Mouse (Mus musculus) urinary bladder, adult 2 months (tissue): ENCODE results near the gene Brsk2. TPM values are rescaled to one million over a fixed set of nuclear protein-coding genes. Genes with fewer than 3 reads are reported as not detected.

Experiments used
- DNase-seq: peaks from one replicate; pipeline ENCODE4 v3.0.0; 2022; ENCODE audit warnings: low spot score
- polyA plus RNA-seq: library from polyadenylated mRNA; depleted of rRNA; stranded (reverse); fragments of >200 nt; gene quantifications from 2 replicates; pipeline ENCODE4 v1.2.3, GENCODE M21; 2012

The Brsk2 gene
- polyA plus RNA-seq, 1 experiment = 0.34 TPM

DNA sequence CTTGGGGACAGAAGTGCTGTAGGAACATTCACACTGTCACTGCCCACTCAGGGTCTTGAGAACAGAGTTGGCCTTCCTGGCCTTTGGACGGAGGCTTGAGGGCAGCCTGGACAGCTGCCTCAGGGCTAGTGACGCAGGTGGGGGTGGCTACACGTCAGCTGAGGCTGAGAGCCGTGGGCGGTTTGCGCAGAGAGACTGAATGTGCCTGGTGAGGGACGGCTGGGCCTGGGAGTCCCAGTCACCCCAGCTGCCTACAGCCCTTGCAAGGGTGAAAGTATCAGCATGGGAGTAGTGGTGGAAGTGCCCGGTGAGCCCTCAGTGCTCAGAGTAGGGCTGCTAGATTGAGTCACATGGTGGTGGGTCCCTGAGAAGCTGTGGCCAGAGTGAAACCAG, 6.6 kb downstream of the Brsk2 start:
- DNase-seq = no peak

DNA sequence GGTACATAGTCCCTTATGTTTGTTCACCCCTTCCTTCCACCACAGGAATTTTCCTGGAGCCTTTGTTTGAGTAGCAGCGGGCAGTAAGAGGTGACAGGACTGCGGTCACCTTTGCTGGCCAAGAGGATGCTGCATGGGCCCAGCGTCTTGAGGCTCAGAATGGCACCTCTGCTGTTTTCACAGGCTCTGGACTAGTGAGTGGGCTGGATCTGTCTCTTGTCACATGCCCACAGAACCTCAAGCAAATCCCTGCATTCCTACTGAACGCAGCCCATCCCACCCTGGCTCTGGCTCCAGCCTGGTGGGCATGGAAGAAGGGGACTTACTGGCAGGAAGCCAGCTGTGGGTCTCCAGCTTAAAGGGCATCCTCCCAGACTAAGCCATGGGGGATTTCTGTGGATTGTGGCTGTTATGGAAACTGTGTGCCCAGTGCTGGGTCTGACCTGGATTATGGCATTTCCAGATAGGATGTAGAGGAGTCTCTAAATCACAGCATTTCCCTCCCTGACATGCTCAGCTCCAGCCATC, 8.0 kb downstream of the Brsk2 start:
- no peak for DNase-seq

DNA sequence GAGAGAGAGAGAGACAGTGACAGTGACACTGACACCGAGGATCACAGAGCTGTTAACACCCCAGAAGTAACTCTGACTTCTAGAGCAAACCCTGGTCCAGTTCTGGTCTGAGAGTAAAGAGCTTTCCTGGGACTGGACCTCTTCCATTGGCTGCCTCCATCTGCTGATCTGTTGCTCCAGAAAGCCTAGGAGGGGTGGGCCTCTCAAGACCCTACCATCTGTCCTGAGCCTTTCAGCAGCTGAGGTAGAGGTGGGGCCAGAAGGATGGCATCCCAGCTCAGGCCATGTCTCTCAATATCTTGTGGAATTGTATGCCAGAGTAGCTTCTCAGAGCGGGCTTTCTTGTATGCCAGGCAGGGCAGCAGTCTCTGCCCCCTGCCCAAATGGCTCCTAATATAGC, 8.7 kb downstream of the Brsk2 start:
- no peak for DNase-seq

DNA sequence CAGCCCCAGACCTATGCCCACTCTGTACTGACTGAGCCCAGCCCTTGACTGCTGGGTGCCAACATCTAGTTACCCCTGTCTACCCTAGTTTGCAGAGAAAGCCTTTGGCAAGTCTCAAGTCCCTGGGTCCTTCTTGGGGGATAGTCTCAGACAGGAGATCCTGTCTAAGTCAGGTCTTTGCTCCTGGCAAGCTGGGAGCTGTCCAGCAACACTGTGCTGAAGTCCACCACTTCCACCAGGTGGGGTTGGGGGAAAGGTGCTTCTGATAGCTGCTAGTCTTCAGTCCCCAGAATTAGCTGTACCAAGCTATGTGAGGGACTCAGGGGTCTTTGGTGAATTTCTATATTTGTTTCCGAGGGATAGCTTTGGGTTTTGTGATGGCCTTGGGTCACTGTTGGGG, 9.6 kb downstream of the Brsk2 start:
- DNase-seq = no peak

DNA sequence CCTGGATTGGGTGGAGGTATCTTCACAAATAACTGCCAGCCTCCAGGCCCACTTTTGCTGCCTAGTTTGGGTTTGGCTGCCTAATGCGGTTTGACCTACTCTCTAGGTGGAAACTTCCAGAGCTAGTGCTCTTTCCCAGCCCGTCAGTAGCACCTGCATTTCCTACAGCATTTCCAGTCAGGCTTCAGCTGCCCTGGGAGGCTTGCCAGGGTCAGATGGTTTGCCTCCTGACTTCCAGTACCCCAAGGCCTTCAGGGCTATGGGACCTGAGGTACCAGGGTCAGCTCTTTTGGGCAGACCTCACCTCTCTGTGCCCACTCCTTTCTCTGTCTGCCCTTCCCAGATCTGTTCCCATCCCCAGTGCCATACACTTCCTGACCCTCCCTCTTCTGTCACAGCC, 11.4 kb downstream of the Brsk2 start:
- DNase-seq = no peak

DNA sequence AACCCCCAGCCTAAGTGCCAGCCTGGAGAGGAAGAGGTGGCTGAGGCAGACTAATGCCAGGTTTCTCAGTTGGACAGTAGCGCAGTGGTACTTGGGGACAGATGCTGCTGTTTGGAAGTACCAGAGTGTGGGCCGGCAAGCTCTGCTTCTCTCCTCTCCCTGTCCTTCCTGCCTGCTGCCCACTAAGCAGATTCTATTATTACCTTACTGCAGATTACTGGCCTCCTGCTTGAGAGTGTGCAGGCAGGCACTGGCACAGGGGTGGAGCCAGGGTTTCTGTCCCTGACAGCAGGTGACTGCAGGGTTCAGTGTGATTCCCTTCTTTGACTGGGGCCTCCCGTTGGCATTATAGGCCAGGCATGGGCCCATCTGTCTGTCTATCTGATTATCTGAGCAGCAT, 11.9 kb downstream of the Brsk2 start:
- DNase-seq = no peak

DNA sequence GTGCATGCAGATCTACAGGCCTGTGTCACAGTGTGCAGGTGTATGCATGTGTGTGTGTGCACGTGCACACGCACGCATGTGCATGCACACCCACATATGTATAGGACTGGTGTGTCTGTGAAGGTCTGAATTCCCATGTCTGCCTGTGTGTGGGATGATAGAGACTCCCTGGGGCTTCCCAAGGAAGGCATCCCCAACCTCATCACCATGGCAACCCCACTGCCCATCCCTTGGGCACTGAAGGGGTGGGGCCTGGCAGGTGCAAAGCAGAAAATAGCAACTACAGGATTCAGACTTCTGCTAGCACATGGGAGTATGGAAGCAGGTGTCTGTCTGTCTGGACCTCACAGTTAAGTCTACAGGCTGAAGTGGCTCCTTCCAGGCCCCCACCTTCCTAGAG, 13.0 kb downstream of the Brsk2 start:
- DNase-seq = no peak

DNA sequence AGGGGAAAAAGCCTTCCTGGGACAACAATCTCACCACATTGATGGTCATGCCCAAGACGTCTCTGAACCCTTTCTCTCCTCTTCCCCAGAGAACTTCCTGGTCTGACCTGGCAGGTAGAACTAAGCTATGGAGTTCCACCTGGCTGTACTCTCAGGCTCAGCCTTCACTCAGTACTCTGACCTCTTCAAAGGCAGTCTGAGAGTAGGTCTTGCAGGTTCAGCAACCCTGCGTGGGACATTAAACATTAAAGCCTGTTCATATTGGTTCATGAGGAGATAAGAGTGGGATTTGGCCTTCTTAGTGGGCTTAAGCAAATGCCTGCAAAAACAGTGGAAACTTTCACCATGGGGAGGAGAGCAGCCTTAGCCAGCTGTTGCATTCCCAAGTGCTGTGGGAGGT, 16.7 kb downstream of the Brsk2 start:
- DNase-seq = no peak

DNA sequence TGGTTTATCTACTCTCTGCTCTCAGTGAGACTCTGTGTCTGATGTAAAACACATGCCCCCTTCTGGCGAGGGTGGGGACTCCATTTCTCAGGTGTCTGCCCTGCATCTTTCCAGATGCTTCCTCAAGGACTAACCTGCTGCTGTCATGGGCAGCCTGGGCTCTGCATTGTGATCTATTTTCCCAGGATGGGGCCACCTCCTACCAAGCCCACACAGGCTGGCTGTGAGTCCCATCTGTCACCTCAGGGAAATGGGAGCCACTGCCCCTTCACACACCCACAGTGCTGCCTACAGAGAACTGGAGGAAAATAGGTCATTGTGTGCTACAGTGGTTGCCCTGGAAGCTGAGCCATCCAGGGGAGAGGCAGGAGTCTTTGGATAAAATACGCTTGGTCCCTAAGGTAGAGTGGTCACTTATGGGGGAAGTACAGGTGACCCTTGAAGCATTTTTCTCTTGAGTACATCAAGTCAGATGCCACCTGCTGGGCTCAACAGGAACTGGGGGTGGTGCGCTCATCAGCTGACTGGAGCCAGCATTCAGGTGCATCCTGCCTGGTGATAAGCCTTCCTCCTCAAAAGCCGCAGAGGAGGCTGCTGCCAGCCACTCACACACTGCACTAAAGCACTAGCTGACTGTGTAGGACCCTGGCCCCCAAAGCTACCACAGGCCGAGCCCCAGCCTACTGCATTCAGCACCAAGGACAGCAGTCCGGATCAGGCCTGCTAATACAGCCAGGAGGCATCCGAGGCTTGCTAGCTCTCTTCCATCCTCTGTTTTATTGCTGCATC, 23.5 kb downstream of the Brsk2 start:
- no peak for DNase-seq

DNA sequence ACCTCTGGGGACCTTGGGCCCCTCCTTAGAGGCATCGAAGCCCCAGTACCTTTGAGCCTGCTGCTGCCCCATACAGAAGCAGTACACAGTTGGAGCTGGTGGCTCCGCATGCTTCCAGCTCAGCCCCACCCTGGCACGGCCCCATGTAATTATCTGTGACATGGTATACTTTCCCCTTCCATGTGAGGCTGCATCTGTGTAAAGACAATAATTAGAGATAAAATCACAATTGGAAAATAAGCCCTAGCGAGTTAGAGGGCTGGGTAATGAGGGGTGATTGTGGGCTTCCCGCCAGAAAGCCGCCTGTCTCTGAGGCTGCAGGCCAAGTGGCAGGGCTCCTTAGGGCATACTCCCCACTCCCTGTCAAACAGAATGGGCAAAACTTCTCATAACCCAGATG, 28.5 kb downstream of the Brsk2 start:
- no peak for DNase-seq

DNA sequence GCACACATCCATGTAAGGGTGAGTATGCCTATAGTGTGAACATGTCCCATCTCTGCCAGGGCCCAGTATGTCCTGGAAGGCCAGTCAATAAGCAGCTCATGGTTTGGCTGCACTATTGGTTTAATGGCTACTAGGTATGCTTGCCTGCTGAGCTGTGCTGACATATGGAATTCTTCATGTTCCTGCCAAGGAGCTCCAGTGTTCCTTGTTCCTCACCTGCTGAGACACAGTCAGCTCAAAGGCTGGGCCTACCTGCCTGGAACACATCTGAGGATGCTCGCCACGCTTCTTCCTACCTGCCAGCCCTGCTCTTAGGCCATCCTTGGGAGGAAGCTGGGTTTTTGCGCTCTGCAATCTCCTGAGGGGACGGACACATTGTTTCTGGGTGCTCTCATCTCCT, 29.7 kb downstream of the Brsk2 start:
- no peak for DNase-seq

DNA sequence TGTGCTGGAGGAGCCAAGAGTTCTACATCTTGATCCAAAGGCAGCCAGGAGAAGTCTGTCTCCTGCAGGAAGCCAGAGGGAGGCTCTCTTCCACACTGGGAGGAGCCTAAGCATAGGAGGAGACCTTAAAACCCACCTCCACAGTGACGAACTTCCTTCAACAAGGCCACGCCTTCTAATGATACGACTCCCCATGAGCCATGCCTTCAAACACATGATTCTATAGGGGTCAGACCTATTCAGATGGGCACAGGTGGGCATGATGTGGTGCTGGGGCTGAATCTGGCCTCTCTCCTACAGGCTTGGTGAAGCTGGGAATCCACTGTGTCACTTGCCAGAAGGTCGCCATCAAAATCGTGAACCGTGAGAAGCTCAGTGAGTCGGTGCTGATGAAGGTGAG, 31.7 kb downstream of the Brsk2 start:
- no peak for DNase-seq

DNA sequence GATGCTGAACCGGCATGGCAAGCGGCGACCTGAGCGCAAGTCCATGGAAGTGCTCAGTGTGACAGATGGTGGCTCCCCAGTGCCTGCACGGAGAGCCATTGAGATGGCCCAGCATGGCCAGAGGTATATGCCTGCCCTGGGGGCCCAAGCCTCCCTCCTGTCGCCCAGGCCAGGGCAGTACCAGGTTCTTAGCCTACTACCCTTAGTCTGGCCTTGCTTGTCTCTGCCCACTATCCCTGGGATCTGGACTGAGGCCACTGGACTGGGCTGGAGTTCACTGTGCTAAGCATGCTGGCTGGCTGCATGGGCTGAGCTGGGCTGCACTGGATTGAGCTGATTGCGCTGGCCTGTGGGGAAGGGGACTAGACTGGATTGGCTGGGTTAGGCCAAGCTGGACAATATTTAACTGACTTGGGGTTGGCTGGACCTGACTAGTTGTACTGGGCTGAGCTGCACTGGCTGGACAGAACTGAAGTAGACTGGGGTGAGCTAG, 38.8 kb downstream of the Brsk2 start:
- DNase-seq = no peak

DNA sequence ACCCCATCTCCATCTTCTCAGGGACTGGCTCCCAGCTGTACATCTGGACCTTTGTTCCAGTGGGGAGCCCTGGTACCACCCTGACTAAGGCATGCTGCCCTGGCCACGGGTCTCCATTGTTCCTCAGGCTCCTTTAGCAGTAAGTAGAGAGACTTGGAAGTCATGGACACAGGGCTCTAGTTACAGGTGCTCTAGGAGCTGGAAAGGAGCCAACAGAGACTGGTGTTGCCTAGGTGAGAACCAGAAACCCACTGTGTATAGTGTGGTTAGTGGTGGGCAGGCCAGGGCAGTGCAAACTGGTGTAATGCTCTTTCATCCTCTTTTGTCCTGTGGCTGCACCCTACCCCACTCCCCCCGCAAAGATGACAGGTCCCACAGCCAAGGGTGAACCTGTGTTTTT, 41.6 kb downstream of the Brsk2 start:
- DNase-seq = no peak

DNA sequence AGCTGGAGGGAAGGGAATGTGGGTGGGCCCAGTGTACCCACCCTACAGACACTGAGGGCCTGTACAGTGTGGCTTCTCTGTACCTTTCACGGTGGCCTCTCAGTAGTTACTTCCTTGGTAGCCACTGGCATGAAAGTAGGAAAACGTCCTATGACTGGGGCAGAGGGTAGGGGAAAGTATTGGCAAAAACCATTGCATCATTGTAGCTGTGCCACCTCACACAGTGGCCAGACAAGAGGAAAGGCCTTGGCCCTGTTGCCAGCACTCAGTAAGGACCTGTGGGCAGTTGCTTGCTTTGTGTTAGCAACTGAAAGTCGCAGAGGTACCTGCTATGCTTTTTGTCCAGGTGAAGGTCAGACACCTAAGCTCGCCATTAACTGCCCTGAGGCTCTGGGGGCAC, 44.6 kb downstream of the Brsk2 start:
- DNase-seq = no peak

DNA sequence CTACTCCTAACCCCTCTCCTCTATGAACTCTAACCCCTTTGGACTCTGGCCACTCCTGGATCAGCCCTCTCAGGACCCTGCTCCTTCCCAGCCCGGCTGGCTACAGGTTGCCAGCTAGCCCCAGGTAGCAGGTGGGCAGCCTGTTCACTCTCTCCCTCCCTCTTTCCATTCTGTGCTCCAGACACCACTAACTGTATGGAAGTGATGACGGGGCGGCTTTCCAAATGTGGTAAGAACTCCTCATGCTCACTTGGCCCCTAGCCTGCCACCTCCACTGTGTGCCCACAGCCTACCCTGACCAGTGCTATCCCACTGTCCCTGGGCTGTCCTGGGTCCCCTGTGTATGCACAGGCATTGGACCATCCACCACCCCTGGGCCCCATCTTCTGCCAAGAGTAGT, 51.1 kb downstream of the Brsk2 start:
- no peak for DNase-seq

DNA sequence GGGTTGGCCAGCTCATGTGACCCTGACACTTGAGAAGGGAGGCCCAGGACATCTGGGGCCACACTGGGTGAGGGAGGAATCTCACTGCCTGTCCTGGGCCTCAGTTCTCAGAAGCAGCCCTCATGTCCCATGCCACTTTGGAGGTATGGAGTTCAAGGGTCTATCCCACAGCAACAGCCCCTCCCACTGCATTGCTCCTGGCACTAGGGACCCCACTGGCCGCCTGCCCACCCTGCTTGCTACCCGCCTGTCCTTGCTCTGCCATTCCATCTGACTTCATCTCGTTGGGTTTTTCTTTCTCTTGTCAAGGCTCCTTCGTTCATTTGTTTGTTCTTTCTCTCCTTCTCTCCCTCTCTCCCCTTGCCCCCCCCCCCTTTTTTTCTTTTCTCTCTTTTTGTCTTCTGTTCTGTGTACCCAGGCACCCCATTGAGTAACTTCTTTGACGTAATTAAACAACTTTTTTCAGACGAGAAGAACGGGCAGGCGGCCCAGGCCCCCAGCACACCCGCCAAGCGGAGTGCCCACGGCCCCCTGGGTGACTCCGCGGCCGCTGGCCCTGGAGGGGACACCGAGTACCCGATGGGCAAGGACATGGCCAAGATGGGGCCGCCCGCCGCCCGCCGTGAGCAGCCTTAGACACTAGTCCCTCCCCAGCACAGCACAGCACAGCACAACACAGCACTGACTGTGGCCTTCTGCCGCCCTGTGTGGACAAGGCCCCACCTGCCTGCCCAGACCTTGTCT, 52.2 kb downstream of the Brsk2 start:
- DNase-seq = no peak

DNA sequence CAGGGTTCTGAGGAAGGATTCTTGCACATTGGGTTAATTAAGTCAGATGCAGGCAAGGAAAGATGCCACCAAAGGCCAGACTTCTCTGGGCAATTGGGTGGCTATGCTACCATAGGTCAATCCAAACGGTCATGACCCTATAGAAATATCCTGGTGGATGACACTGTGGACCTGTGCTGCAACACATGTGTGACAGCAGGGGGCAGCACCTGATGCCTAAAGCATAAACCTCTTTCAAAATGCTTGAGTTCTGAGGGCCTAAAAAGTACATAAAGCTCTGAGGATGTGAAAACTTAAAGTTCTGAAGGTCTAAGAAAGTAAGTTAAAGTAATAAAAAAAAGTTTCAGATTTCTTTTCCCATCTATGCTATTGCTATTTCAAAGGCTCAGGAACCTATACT, 67.0 kb downstream of the Brsk2 start:
- DNase-seq = no peak

DNA sequence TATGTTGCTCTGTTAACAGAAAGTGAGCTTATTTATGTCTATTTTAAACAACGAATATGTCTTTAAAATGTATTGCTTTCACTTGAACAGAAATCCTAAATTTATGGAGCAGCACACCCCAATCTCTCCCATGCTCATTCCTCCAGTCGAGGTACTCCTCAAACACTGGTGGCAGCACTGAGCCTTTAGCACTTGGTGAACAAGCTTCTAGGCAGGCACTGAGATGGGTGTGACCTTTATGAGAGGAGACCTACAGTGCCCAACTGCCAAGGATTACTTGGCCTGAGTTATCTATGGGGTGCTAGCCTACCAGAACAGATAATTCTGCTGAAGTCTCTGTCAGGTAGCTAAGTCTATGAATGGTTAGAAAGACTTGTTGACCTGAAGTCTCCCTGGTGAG, 70.1 kb downstream of the Brsk2 start:
- no peak for DNase-seq

DNA sequence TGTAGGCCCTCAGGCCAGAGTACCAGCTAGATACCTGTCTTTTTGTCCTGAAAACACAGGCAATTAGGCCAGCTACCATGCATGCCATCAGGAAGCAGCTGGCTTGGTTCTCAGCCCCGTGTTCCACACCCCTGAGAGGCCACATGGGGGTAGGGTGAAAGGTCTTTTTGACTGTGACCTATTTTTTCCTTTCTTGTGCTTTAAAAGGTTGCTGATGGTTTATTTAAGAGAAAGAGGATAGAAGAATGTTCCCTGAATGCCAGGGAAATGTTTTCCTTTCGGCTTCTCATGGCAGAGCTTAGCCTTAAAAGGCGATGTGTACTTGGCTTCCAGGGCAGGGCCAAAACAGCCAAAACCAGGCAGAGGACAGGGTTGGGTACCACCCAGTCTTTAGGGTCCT, 71.3 kb downstream of the Brsk2 start:
- DNase-seq = no peak

DNA sequence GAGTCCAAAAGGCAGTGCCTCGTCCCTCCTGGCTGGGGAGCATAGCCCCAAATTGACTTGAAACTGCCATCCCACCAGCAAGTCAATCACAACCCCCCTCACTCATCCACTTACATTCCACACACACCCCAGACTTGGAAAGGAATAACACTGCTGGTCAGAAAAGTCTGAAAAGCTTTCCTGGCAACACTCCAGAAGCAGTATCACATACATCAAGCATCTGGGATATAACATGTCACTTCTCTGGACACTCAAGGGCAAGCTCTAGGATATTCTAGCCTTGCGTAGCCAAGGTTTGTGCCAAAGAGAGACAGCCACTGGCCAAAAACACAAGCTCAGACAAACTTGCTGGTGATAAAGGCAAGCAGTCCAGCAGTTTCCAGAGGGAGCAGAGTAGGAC, 75.6 kb downstream of the Brsk2 start:
- DNase-seq = no peak

DNA sequence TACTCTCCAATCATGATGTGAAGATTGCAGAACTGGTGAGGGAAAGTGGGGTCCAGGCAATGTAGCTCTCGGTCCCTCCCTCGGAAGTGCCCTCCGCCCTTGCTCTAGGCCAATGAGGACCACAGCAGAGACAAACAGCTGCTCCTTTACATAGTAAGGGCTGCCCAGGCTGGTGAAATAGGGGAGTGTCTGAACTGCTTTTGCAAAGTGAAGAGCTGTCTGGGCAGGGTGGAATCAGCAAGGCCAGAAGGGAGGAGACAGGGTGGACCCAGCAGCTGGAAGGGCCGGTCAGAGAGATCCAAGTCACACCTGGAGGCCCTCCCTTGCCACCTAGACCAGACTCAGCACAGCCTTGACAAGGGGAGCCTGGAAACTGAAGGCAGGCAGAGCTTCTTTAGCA, 76.4 kb downstream of the Brsk2 start:
- no peak for DNase-seq

DNA sequence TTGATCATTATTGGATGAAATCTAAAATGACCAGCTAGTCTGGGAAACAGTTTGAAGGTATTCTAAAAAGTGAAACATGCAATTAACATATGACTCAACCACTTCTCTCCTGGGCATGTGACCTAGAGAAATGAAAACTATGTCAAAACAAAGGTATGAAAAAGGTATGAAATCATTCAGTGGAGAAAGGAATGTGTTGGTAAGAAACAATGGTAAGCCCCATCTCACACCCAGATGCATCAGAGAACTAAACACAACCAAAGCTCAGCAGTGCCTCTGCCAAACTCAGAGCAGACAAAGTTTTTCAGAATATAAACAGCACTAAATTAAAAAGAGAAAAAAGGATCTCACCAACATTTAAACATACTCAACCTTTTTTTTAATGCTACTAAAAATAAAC, 80.5 kb downstream of the Brsk2 start:
- DNase-seq = no peak
